Mouse (Mus musculus) neural tube, embryonic 12.5 days (tissue): ENCODE data around the gene Eogt. TPM values are rescaled to one million over a fixed set of nuclear protein-coding genes. Genes with fewer than 3 reads are reported as not detected.

Experiments used
- ATAC-seq: fragments of 200-750 bp; cut with Nextera tagmentation; 2 replicates; pipeline ENCODE4 v1.8.0; 2017; ENCODE audit warnings: low read depth, mild to moderate bottlenecking, moderate TSS enrichment, moderate library complexity; ENCODE audit not compliant: low FRiP score
- H3K27ac ChIP-seq: fragments of 300-500 bp; sonication (generic); 2 replicates; pipeline ENCODE4 v1.5.1; 2016
- H3K27me3 ChIP-seq: fragments of 300-500 bp; sonication (generic); replicated peaks from 2 replicates; pipeline ENCODE4 v1.6.1; 2016; ENCODE audit warnings: mild to moderate bottlenecking
- H3K36me3 ChIP-seq: fragments of 300-500 bp; sonication (generic); 2 replicates; pipeline ENCODE4 v1.6.1; 2016; ENCODE audit warnings: mild to moderate bottlenecking
- H3K4me1 ChIP-seq: fragments of 300-500 bp; sonication (generic); 2 replicates; pipeline ENCODE4 v1.6.1; 2016
- H3K4me2 ChIP-seq: fragments of 300-500 bp; sonication (generic); replicated peaks from 2 replicates; pipeline ENCODE4 v1.6.1; 2016; ENCODE audit warnings: mild to moderate bottlenecking
- H3K4me3 ChIP-seq: fragments of 300-500 bp; sonication (generic); 2 replicates; pipeline ENCODE4 v1.5.1; 2016
- H3K9ac ChIP-seq: fragments of 300-500 bp; sonication (generic); 2 replicates; pipeline ENCODE4 v1.6.1; 2016; ENCODE audit warnings: mild to moderate bottlenecking
- H3K9me3 ChIP-seq: fragments of 300-500 bp; sonication (generic); 2 replicates; pipeline ENCODE4 v1.6.1; 2016; ENCODE audit warnings: mild to moderate bottlenecking
- WGBS: fragments of 180-500 bp; shearing (Covaris S2); methylation state at CpG from one replicate; pipeline ENCODE4 v1.1.7; 2016; 5-methylcytosine and 5-hydroxymethylcytosine counted together
- polyA plus RNA-seq: library from polyadenylated mRNA; unstranded; fragments of >200 nt; fragmentation: Nextera tagmentation; extraction: Ambion mirVana; gene quantifications from 2 replicates; pipeline ENCODE4 v1.2.1, GENCODE M21; 2016

The Eogt gene
- 9.3 and 11.4 TPM in 2 replicates for polyA plus RNA-seq

GRCm38 (mm10) chr6:97148383-97149251 is at the start of gene Eogt:
Eogt (minus strand) TSS chr6:97149182.
- Histone ChIP-seq H3K4me2 (peak within 1 kb of the TSS; percentile 96), H3K9ac (peak within 1 kb of the TSS; percentile 72), H3K4me3 (peak within 1 kb of the TSS; percentile 64), H3K4me1 (peaks cover 20% of the 10 kb centered on the region), H3K9me3 (no peaks in the 10 kb centered on the region), H3K27me3 (no peaks in the 10 kb centered on the region), H3K36me3 (peaks cover 1% of the 10 kb centered on the region; the same call in 1 of the 2 replicates), H3K27ac (peak within 1 kb of the TSS; percentile 50; the same call in 1 of the 2 replicates)
- under 1% methylated on average over 56 of the region's 56 CpGs for WGBS
- peak; percentile 81 for ATAC-seq

- Histone ChIP-seq H3K36me3 (peaks cover 20% of the 10 kb centered on the region), H3K4me3 (peak overlapping the region; percentile 89), H3K4me2 (peak overlapping the region; percentile 69), H3K9me3 (no peaks in the 10 kb centered on the region), H3K9ac (peak overlapping the region; percentile 95), H3K4me1 (peaks cover 8% of the 10 kb centered on the region), H3K27ac (peak overlapping the region; percentile 81), H3K27me3 (no peaks in the 10 kb centered on the region)
- no peak; the same call in none of the 2 replicates for ATAC-seq
- WGBS, result 9% methylated on average over 11 of the region's 11 CpGs
Measured at GRCm38 (mm10) chr6:97179367-97179828, 30.4 kb upstream of the Eogt start.

GRCm38 (mm10) chr6:97178491-97179366 is 29.7 kb upstream of the Eogt start, which contains the start of gene Tmf1:
Tmf1 (minus strand) TSS chr6:97179122.
- Histone ChIP-seq H3K36me3 (peaks cover 18% of the 10 kb centered on the region), H3K4me2 (peak within 1 kb of the TSS; percentile 69), H3K4me1 (peaks cover 8% of the 10 kb centered on the region), H3K9ac (peak within 1 kb of the TSS; percentile 95), H3K27ac (peak within 1 kb of the TSS; percentile 81), H3K4me3 (peak within 1 kb of the TSS; percentile 89), H3K27me3 (no peaks in the 10 kb centered on the region), H3K9me3 (no peaks in the 10 kb centered on the region)
- under 1% methylated on average over 80 of the region's 80 CpGs for WGBS
- ATAC-seq, result peak; percentile 97

- no peak overlapping the region for H3K4me3 ChIP-seq
- peaks cover 33% of the 10 kb centered on the region for H3K36me3 ChIP-seq
- H3K4me1 ChIP-seq, result peaks cover 8% of the 10 kb centered on the region
- 83% methylated on average over 11 of the region's 11 CpGs for WGBS
- ATAC-seq, result no peak
- H3K27ac ChIP-seq, result no peak overlapping the region
- H3K9me3 ChIP-seq, result no peaks in the 10 kb centered on the region
- H3K4me2 ChIP-seq, result no peak overlapping the region
- H3K27me3 ChIP-seq, result no peaks in the 10 kb centered on the region
- no peak overlapping the region for H3K9ac ChIP-seq
Measured at GRCm38 (mm10) chr6:97175716-97176115, 26.7 kb upstream of the Eogt start.

GRCm38 (mm10) chr6:97150156-97150555 is 1.2 kb upstream of the Eogt start:
- ATAC-seq, result no peak
- peaks cover 20% of the 10 kb centered on the region for H3K4me1 ChIP-seq
- no peak overlapping the region for H3K27ac ChIP-seq
- H3K4me3 ChIP-seq, result no peak overlapping the region
- H3K9ac ChIP-seq, result no peak overlapping the region
- H3K27me3 ChIP-seq, result no peaks in the 10 kb centered on the region
- WGBS, result 84% methylated on average over 6 of the region's 6 CpGs
- no peak overlapping the region for H3K4me2 ChIP-seq
- H3K9me3 ChIP-seq, result no peaks in the 10 kb centered on the region
- H3K36me3 ChIP-seq, result peaks cover 3% of the 10 kb centered on the region; the same call in 1 of the 2 replicates

- H3K4me2 ChIP-seq, result no peak overlapping the region
- ATAC-seq, result no peak
- no peaks in the 10 kb centered on the region for H3K9me3 ChIP-seq
- H3K27me3 ChIP-seq, result no peaks in the 10 kb centered on the region
- 88% methylated on average over 2 of the region's 2 CpGs for WGBS
- peaks cover 3% of the 10 kb centered on the region; the same call in 1 of the 2 replicates for H3K36me3 ChIP-seq
- no peak overlapping the region for H3K27ac ChIP-seq
- H3K4me3 ChIP-seq, result no peak overlapping the region
- H3K9ac ChIP-seq, result no peak overlapping the region
- peaks cover 20% of the 10 kb centered on the region for H3K4me1 ChIP-seq
Measured at GRCm38 (mm10) chr6:97149721-97150120, 739 bp upstream of the Eogt start.

GRCm38 (mm10) chr6:97147755-97148382 is 1.1 kb downstream of the Eogt start:
- peak; percentile 46; the same call in 1 of the 2 replicates for ATAC-seq
- 20% methylated on average over 18 of the region's 18 CpGs for WGBS
- H3K27ac ChIP-seq, result no peak overlapping the region
- no peaks in the 10 kb centered on the region for H3K27me3 ChIP-seq
- peak overlapping the region; percentile 64 for H3K4me3 ChIP-seq
- peak overlapping the region; percentile 96 for H3K4me2 ChIP-seq
- H3K36me3 ChIP-seq, result no peaks in the 10 kb centered on the region
- H3K9me3 ChIP-seq, result no peaks in the 10 kb centered on the region
- H3K4me1 ChIP-seq, result peaks cover 20% of the 10 kb centered on the region
- H3K9ac ChIP-seq, result peak overlapping the region; percentile 72

- H3K27ac ChIP-seq, result no peak overlapping the region
- H3K9ac ChIP-seq, result no peak overlapping the region
- no peak overlapping the region for H3K4me2 ChIP-seq
- H3K4me1 ChIP-seq, result peaks cover 20% of the 10 kb centered on the region
- no peaks in the 10 kb centered on the region for H3K27me3 ChIP-seq
- WGBS, result 86% methylated on average over 7 of the region's 7 CpGs
- H3K9me3 ChIP-seq, result no peaks in the 10 kb centered on the region
- H3K36me3 ChIP-seq, result 0 out of 2 replicates have a peak, but pooled peaks cover under 1% of the 10 kb centered on the region
- no peak for ATAC-seq
- H3K4me3 ChIP-seq, result no peak overlapping the region
Measured at GRCm38 (mm10) chr6:97145156-97145555, 3.8 kb downstream of the Eogt start.

- no peak overlapping the region for H3K27ac ChIP-seq
- no peak overlapping the region for H3K4me3 ChIP-seq
- H3K4me1 ChIP-seq, result peaks cover 18% of the 10 kb centered on the region
- H3K9me3 ChIP-seq, result no peaks in the 10 kb centered on the region
- no peak overlapping the region for H3K9ac ChIP-seq
- H3K4me2 ChIP-seq, result no peak overlapping the region
- no peak for ATAC-seq
- 0 out of 2 replicates have a peak, but pooled peaks cover 9% of the 10 kb centered on the region for H3K36me3 ChIP-seq
- no peaks in the 10 kb centered on the region for H3K27me3 ChIP-seq
- 18% methylated on average over 7 of the region's 7 CpGs for WGBS
Measured at GRCm38 (mm10) chr6:97144359-97144758, 4.6 kb downstream of the Eogt start.

GRCm38 (mm10) chr6:97142611-97143010 is 6.4 kb downstream of the Eogt start:
- 0 out of 2 replicates have a peak, but pooled peaks cover 9% of the 10 kb centered on the region for H3K36me3 ChIP-seq
- 0 out of 2 replicates have a peak, but pooled peaks cover 3% of the 10 kb centered on the region for H3K4me1 ChIP-seq
- no peaks in the 10 kb centered on the region for H3K27me3 ChIP-seq
- H3K4me3 ChIP-seq, result no peak overlapping the region
- ATAC-seq, result no peak
- H3K9ac ChIP-seq, result no peak overlapping the region
- no peaks in the 10 kb centered on the region for H3K9me3 ChIP-seq
- H3K27ac ChIP-seq, result no peak overlapping the region
- WGBS, result 89% methylated on average over 8 of the region's 8 CpGs
- no peak overlapping the region for H3K4me2 ChIP-seq

GRCm38 (mm10) chr6:97141811-97142210 is 7.2 kb downstream of the Eogt start:
- Histone ChIP-seq H3K27ac (no peak overlapping the region), H3K4me2 (no peak overlapping the region), H3K4me1 (no peaks in the 10 kb centered on the region), H3K9me3 (no peaks in the 10 kb centered on the region), H3K36me3 (0 out of 2 replicates have a peak, but pooled peaks cover 9% of the 10 kb centered on the region), H3K9ac (no peak overlapping the region), H3K4me3 (no peak overlapping the region), H3K27me3 (no peaks in the 10 kb centered on the region)
- ATAC-seq, result no peak
- WGBS, result 81% methylated on average over 7 of the region's 7 CpGs
